Mouse (Mus musculus) E14TG2a.4 (cell line): Measurements from ENCODE around the gene Angel2.
A peak's percentile ranks its signal among the peaks of the same experiment; 100 is the strongest.
"Not testable (repeated sequence)": the region's sequence is repeated elsewhere in the genome, so short reads cannot be mapped to it uniquely, and the experiment has no call there.

Experiments used
- H3K27me3 ChIP-seq: 2 replicates; pipeline ENCODE4 v1.6.1; 2014; ENCODE audit warnings: low read length, control low read depth; ENCODE audit not compliant: insufficient read depth
- H3K36me3 ChIP-seq: 2 replicates; pipeline ENCODE4 v1.6.1; 2014; ENCODE audit warnings: low read length, control low read depth; ENCODE audit not compliant: insufficient read depth
- H3K4me1 ChIP-seq: replicated peaks from 2 replicates; pipeline ENCODE4 v1.6.1; 2014; ENCODE audit warnings: low read depth, low read length, control low read depth
- H3K4me3 ChIP-seq: replicated peaks from 2 replicates; pipeline ENCODE4 v1.5.1; 2014; ENCODE audit warnings: mild to moderate bottlenecking, low read length
- H3K9me3 ChIP-seq: 2 replicates; pipeline ENCODE4 v1.6.1; 2014; ENCODE audit warnings: low read length, control low read depth
- CTCF ChIP-seq: conservative IDR thresholded peaks from 2 replicates; pipeline ENCODE4 v1.5.1; 2014; ENCODE audit warnings: low read length
- NANOG ChIP-seq: IDR thresholded peaks from 2 replicates; pipeline ENCODE4 v1.6.1; 2014; ENCODE audit warnings: borderline replicate concordance, low read length, mixed read lengths
- POU5F1 ChIP-seq: IDR thresholded peaks from 2 replicates; pipeline ENCODE4 v1.6.1; 2014; ENCODE audit warnings: low read length, borderline replicate concordance

Gene Angel2

DNA sequence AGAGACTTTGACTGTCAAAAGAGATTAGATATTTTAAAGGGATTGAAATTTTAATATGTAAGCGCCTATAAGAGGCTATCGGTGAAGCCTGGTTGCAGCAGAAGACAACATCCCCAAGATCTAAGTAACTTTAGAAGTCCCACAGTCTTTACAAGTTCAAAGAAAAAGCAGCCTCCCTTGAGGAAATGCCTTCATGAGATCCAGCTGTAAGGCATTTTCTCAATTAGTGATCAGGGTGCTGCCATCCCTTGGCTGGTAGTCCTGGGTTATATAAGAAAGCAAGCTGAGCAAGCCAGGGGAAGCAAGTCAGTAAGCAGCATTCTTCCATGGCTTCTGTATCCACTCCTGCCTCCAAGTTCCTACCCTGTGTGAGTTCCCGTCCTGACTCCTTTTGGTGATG, at the start of gene Angel2:
TSS of gene Angel2 (plus strand) at position 301 of the 400 bp plus-strand sequence.
- not testable (repeated sequence) for H3K9me3 ChIP-seq, H3K4me3 ChIP-seq, H3K27me3 ChIP-seq, H3K36me3 ChIP-seq
- H3K4me1 ChIP-seq: peaks cover 25% of the 10 kb centered on the region

- Histone ChIP-seq H3K9me3 (no peaks in the 10 kb centered on the region), H3K36me3 (peaks cover 34% of the 10 kb centered on the region), H3K27me3 (no peaks in the 10 kb centered on the region), H3K4me1 (no peaks in the 10 kb centered on the region), H3K4me3 (no peak overlapping the region)
- no peak for TF ChIP-seq CTCF
- no peak for TF ChIP-seq NANOG
- no peak for TF ChIP-seq POU5F1
Measured at GRCm38 (mm10) chr1:190875751-190876150, 49.2 kb upstream of the Angel2 start.

DNA sequence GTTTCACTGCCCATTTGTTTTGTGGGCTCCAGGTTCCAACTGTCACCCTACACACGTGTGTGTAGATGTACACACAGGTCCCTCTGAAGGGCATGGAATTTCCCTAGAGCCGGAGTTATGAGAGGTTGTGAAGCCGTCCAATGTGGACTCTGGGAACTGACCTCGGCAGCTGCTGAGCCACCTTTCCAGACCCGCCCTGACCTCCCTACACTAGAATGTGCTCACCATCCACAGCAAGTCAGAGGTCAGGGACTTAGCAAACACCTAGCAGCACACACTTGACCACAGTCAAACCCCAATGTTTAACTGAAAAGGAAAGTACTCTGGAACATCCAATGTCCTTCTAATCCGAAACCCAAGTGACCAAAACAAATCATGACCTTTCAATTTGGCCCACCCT, 44.3 kb upstream of the Angel2 start:
- Histone ChIP-seq H3K9me3 (no peaks in the 10 kb centered on the region), H3K4me3 (no peak overlapping the region), H3K27me3 (no peaks in the 10 kb centered on the region), H3K4me1 (no peaks in the 10 kb centered on the region), H3K36me3 (peaks cover 46% of the 10 kb centered on the region)
- TF ChIP-seq CTCF (no peak), NANOG (no peak), POU5F1 (no peak)

DNA sequence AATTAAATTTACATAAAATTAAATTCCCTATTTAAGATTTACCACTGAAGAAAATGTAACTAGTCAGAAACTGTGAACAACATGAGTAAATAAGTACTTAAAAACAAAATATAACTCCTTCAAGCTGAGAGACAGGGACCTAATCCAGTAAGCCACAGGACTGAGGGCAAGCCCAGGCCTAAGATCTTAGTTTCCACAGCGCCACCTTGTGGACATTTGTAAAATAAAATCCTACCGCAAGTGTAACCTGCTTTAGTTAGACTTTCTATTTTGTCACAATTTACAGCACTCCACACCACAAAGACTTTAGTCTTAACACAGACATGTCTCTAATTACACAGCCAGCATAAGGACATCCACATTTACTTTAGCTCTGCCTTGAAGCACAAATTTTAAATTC, 43.5 kb upstream of the Angel2 start:
- no peaks in the 10 kb centered on the region for H3K4me1 ChIP-seq
- TF ChIP-seq POU5F1 (no peak), CTCF (peak; percentile 64)
- no peak overlapping the region for H3K4me3 ChIP-seq
- H3K36me3 ChIP-seq: peaks cover 39% of the 10 kb centered on the region
- no peaks in the 10 kb centered on the region for H3K9me3 ChIP-seq
- no peaks in the 10 kb centered on the region for H3K27me3 ChIP-seq

GRCm38 (mm10) chr1:190886014-190886413, 38.9 kb upstream of the Angel2 start:
- Histone ChIP-seq H3K4me1 (no peaks in the 10 kb centered on the region), H3K36me3 (peaks cover 48% of the 10 kb centered on the region), H3K4me3 (no peak overlapping the region), H3K9me3 (no peaks in the 10 kb centered on the region), H3K27me3 (no peaks in the 10 kb centered on the region)
- TF ChIP-seq CTCF (no peak), NANOG (no peak), POU5F1 (no peak)

DNA sequence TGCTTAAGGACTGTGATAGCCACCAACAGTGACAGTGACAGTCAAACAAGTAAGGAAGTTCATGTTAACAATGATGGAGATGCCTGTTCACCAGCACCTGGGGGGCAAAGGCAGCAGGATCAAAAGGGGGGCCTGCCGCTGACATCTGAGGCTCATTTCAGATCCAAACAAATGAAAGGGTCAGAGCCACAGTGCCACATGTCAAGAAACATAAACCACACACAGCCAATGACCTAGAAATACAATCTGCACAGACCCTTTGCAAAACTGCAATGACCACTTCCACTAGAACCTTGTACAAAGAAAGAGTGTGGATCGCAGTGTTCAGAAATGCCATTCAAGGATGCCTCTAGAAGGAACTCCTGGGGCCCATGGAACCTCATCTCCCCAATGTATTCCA, 36.9 kb upstream of the Angel2 start:
- Histone ChIP-seq H3K27me3 (no peaks in the 10 kb centered on the region), H3K9me3 (no peaks in the 10 kb centered on the region), H3K4me1 (no peaks in the 10 kb centered on the region), H3K4me3 (no peak overlapping the region), H3K36me3 (peaks cover 53% of the 10 kb centered on the region)
- TF ChIP-seq CTCF: no peak
- TF ChIP-seq NANOG: no peak
- no peak for TF ChIP-seq POU5F1

DNA sequence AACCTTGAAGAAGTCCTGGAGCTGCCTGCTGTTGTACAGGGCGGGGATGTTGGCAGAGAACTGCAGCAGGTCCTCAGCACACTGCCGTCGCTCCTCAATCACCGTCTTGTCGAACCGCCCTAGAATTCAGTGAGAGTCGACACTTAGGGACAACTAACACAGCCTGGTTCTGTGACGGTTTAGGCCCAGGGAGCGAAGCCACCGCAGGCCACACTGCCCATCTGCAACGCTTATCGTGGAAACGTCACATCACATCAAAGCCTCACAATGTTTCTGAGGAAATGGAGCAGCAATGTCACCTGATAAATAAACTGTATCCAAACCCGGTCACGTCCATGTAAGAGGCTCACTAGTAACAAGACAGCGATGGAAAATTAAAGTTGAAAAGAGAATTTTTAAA, 36.3 kb upstream of the Angel2 start:
- Histone ChIP-seq H3K4me1 (no peaks in the 10 kb centered on the region), H3K9me3 (no peaks in the 10 kb centered on the region), H3K4me3 (no peak overlapping the region), H3K27me3 (no peaks in the 10 kb centered on the region), H3K36me3 (peaks cover 48% of the 10 kb centered on the region)
- TF ChIP-seq CTCF (no peak), NANOG (no peak), POU5F1 (no peak)

- Histone ChIP-seq H3K4me3 (no peak overlapping the region), H3K4me1 (no peaks in the 10 kb centered on the region), H3K9me3 (no peaks in the 10 kb centered on the region), H3K27me3 (no peaks in the 10 kb centered on the region), H3K36me3 (peaks cover 50% of the 10 kb centered on the region)
- TF ChIP-seq POU5F1 (no peak), NANOG (no peak), CTCF (no peak)
Measured at GRCm38 (mm10) chr1:190893559-190894167, 31.2 kb upstream of the Angel2 start.

- Histone ChIP-seq H3K9me3 (no peaks in the 10 kb centered on the region), H3K27me3 (no peaks in the 10 kb centered on the region), H3K4me1 (no peaks in the 10 kb centered on the region), H3K36me3 (peaks cover 52% of the 10 kb centered on the region), H3K4me3 (no peak overlapping the region)
- no peak for TF ChIP-seq CTCF
- no peak for TF ChIP-seq POU5F1
- TF ChIP-seq NANOG: no peak
Measured at GRCm38 (mm10) chr1:190898186-190898585, 26.7 kb upstream of the Angel2 start.
